Mouse (Mus musculus): ENCODE data around the gene Clec2l.
A peak's percentile ranks its signal among the peaks of the same experiment; 100 is the strongest.
"Not testable (repeated sequence)": the region's sequence is repeated elsewhere in the genome, so short reads cannot be mapped to it uniquely, and the experiment has no call there.

The Clec2l gene

DNA sequence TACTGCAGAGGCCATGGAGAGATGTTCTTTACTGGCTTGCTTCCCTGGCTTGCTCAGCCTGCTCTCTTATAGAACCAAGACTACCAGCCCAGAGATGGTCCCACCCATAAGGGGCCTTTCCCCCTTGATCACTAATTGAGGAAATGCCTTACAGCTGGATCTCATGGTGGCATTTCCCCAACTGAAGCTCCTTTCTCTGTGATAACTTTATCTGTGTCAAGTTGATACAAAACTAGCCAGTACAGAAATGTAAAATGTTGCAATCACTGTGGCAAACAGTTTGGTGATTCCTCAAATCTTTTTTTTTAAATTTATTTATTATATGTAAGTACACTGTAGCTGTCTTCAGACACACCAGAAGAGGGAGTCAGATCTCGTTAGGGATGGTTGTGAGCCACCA lies 7.6 kb downstream of the Clec2l start:
- not testable (repeated sequence) for DNase-seq (ENCODE audit: low read depth, low spot score)

DNA sequence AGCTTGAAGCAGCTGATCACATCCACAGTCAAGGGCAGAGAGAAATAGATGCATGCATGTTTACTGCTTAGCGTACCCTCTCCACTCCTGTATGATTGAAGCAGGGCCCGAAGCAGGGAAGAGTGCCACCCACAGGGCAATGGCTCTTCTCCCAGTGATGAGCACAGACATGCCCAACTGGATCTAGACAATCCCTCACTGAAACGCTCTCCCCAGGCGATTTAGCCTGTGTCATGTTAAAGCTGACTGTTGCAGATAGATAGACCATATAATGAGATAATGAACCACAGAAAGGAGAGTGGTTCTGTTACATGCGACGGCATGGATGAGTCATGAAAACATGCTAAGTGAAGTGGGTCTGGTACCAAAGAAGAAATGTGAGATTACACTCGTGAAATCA lies 8.4 kb downstream of the Clec2l start:
- DNase-seq (ENCODE audit: low read depth, low spot score), result no peak

DNA sequence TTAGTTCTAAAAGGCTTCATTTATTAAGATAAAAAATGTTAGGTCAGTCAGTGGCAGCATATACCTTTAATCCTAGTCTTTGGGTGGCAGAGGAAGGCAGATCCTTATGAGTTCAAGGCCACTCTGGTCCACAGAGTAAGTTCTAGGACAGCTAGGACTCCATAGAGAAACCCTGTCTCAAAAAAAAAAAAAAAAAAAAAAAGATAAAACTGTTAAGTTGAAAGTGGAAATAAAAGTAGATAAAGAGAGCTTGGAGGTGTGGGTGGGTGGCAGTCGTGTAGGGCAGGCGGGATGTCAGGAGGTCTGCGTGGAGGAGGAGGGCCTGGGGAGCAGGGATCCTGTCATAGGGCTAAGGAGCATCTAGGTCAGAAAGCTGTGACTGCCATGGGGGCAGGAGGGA lies 9.1 kb downstream of the Clec2l start:
- no peak for DNase-seq (ENCODE audit: low read depth, low spot score)

DNA sequence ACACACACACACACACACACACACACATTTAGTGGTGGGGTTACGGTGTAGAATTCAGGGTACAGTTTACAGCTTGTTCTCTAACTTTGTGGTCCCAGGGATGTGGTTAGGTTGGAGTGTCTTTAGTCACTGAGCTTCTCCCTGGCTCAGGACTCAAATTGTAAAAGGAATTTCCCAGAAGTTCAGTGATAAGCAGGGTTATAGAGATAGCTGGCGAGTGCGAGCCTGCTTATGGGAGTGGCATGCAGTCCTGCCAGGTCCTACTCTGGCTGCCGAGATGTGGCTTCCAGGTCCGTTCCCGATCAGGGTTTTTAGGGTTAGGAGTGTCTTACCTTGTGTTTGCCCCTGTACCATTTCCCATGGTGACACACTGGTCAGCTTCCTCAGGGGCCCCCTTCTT lies 13.3 kb downstream of the Clec2l start:
- no peak for DNase-seq (ENCODE audit: low read depth, low spot score)

DNA sequence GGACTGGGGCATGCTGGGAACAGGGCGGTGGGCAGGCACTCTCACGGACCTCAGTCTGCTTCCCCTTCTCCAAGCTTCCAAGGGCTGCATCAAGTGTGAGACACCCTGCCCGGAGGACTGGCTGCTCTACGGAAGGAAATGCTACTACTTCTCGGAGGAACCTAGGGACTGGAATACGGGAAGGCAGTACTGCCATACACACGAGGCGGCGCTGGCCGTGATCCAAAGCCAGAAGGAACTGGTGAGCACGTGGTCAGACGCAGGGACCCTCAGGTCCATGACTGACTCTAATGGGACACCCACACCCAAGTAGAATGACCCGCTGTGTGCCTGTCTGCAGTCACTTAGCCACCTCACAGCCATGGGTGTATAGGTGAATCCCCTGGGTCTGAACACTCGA lies 13.9 kb downstream of the Clec2l start:
- DNase-seq (ENCODE audit: low read depth, low spot score), result no peak

DNA sequence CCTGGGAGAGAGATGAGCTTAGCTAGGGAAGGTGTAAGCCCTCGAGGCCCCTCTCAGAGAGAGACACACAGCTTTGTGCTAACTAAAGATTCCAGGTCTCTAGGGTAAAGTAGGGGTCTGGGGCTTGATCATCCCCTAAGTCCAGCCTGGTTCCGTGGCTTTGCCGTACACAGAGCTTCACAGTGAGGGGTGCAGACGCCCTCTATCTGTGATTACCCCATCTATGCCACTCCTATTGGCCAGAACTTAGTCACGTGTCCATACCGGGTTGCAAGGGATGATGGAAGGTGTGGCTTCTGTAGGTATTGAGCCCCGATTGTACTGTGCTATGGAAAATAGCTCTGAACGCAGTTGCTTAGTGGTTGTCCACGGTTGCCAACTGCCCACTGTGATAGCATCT lies 14.8 kb downstream of the Clec2l start:
- no peak for DNase-seq (ENCODE audit: low read depth, low spot score)

DNA sequence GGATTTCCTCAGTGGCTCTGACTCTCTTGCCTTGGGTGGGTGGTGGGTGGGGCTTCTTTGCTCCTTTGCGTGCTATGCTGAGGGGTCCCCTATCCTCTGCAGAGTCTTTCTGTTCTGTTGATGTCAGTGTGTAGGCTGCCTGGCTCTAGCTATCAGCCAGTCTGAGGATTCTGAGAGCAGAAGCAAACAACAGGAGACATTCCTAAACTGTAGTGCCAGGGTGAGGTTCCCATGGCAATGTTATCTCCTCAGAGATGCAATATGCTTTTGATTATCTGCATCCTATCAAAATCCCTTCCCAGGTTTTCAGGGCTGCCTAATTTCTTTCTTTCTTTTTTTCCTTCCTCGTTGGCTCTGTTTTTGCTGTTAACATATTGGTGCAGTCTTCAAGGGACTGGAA lies 19.7 kb downstream of the Clec2l start:
- no peak for DNase-seq (ENCODE audit: low read depth, low spot score)

DNA sequence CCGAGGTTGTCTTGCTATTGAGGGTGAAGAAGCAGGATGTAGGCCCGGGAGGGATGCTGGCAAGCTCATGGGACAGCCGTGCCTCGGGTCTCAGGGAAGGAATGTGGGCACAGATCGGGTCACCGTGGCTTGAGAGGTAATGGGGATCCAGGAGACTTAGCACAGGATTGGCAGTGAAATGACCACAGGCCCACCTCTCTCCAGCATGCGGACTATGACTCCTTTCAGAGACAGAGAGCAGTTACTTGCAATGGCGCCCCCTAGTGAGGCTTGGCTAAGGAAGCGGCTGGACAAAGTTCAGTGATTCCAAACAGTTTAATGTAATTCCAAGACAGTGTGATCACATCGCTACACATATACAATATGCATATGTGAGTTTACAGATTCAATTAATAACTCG lies 24.3 kb downstream of the Clec2l start:
- DNase-seq (ENCODE audit: low read depth, low spot score), result no peak

DNA sequence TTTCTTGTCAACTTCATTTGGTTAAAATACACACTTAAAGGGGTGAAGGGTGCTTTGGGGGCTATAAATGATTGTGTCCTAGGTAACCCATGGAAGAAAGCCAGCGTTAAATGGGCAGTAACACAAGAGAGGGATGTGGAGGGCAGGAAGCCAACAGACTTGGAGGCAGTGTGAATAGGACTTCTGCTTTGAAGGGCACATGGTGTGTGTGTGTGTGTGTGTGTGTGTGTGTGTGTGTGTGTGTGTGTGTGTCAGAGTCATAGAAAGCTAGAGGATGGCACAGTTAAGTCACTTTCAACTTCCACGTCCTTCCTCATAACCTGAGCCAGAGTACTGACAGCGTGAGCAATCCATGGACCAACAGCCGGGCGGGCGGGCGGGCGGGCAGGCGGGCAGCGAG lies 26.0 kb downstream of the Clec2l start:
- DNase-seq (ENCODE audit: low read depth, low spot score), result no peak

DNA sequence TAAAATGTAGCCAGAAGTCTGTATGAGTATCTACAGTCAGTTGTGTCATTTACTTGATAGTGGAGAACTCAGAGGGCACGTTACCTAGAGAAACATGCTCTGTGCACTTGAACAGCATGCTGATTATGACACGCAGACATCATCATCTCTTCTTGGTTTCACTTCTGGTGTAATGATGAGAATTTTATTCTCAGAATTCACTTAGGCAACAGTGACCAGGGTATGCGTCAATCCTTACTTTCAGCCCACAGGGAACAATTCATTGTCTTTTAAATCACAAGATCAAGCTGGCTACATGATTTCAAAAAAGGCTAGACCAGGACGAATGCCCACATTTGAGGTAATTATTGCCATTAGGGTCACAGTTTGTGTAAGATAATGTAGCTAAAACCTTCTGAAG lies 27.7 kb downstream of the Clec2l start:
- no peak for DNase-seq (ENCODE audit: low read depth, low spot score)

DNA sequence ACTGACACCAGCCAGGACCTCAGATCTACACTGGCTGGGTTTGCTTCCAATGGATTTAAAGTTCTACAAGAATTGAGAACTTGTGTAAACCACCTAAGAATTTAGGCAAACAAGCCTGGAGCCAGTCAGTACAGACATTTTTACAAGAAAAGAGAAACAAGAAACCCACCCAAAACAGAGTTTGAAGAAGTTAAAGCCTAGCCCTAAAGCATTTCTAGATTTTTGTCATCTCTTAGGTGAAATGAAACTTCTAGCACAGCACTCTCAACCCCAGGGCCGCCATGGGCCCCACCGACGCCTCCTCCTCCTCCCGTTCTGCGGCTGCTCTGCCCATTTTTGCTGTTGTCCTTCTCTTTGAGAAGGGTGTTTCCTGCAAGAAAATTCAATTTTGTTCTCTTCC lies 28.2 kb downstream of the Clec2l start:
- DNase-seq (ENCODE audit: low read depth, low spot score), result no peak

DNA sequence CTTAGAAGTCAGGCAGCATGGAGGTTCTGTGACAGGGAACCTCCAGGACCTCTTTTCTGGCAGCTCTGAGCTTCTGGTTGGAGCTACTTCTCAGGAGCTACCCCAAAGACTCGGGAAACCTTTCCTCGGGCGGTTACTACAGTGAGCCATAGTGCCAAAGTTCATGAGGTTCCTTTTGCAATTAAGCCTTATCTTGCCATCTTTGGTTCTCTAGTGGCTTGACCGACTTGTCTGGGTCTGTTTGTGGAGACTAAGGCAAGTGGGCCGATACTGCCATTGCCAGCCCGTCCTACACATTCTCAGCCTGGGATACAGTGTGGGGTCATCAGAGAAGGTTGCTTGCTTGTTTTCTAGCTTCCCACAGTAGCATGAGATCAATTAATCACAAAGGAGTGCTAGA lies 29.7 kb downstream of the Clec2l start:
- DNase-seq (ENCODE audit: low read depth, low spot score), result no peak

DNA sequence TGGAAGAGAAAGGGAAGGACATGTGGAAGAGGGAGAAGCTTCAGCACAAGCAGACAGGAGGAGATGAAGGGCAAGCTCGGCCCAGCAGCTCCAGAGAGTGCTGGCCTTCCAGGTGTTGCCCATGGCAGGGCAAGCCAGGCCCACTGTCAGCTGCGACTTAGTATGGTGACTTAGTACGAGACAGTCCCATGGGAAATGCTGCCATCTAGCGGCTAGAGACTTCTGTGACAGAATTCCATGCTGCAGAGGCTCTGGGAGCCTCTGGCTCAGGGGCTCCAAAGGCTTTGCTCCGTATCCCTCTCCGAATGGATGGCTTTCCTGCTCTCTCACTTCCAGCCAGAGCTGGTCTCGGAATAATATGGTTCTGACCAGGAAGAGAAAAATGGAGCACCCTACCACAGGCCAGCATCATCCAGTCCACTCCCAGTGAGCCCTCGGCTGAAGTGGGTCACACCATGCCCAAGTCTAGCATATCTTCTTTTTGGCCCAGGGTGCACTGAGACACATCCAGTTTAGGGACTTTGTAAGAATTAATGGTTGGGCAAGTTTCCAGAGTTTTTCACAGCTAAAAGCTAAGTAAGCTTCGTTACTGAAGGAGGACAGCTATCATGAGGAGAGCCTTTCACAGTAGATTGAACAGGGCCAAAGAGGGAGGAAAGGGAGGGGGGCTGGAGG lies 32.6 kb downstream of the Clec2l start:
- DNase-seq (ENCODE audit: low read depth, low spot score), result peak; percentile 76

DNA sequence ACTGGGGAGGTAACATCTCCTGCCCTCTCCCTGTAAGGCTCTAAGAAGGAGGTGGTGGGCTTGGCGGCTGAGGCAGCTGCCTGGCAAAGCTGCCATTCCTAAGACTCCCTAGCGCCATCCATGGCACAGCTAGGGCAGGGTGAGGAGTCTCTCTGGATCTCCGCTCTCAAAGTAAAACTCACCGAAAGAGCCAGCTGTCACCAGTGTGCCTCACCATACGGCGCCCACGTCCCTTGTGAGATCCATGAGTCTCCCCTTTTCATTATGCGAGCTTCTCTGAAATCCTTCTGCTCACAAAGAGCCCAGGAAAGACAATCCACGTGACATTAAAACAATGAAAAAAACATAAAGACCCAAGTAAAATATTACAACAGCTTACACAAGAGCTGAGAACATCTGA lies 33.7 kb downstream of the Clec2l start:
- DNase-seq (ENCODE audit: low read depth, low spot score), result no peak

DNA sequence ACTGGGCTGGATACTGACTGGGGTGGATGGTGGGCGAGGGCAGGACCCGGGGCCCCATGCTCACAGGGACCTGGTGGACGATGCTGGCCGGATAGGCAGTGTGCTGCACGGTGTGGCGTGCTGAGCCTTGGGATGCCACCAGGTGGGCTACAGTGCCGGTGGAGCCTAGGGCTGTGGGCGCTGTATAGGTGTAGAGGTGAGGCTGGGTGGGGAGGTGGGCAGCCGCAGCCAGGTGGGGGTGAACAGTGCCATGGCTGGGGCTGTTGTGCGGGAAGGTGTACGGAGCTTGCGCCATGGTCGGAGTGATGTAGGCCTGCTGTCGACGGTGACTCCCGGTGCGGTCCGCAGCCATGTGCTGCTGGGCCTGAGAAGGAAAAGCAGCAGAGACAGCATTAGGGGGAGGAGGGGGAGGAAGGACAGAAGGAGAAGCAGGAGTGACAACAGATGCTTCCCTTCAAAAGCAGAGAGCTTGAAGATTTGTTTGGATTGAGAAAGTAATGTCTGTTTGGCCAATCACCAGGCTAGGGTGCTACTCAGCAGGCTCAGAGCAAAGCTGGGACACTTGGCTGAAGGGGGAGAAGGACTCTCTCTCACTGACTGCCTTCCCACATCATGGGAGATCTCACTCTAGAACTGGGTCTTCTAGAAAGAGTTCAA lies 35.5 kb downstream of the Clec2l start:
- no peak for DNase-seq (ENCODE audit: low read depth, low spot score)

DNA sequence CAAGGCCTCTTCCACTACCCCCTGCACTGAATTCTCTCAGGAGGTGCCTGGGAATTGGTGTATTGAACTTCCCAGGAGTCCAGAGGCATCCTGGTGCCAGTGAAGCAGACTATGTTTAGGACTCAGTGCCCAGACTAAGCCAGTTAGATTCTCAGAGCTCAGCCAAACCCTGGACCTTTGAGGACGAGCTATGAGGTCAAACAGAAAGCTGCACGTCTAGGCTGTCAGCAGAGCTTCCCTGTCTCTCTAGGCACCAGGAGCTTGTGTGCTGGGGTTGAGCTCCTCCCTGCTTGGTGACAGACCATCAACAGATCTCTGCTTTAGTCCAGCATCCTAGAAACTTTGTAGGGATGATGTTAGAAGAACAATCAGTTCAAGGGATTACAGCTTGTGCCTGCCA lies 38.6 kb downstream of the Clec2l start:
- no peak for DNase-seq (ENCODE audit: low read depth, low spot score)

DNA sequence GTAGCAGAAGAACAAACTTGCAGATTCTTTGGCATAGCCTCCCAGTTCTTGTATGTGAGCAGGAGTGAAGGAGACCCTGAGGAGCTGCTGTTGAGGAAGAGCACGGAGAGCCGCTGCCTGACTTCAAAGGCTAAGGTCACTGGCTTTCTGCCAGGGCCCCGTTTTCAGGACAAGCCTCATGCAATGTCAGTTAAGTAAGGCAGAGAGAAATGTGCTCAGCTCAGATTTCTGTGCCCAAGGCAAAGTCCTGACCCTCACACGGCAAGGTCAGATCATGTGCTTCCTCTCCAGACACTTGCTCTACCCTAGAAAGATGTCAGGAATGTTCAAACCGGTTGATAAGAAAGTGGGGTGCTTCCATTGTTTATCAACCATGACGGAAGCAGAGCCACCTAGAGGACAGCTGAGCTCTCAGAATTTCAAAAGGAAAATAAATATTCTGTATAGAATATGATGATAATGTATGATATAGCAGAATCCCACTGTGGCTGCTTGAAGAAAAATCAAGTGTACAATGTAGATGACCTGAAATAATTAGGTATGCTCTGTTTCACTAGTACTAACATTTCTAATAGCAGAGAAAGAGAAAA lies 40.0 kb downstream of the Clec2l start:
- no peak for DNase-seq (ENCODE audit: low read depth, low spot score)

DNA sequence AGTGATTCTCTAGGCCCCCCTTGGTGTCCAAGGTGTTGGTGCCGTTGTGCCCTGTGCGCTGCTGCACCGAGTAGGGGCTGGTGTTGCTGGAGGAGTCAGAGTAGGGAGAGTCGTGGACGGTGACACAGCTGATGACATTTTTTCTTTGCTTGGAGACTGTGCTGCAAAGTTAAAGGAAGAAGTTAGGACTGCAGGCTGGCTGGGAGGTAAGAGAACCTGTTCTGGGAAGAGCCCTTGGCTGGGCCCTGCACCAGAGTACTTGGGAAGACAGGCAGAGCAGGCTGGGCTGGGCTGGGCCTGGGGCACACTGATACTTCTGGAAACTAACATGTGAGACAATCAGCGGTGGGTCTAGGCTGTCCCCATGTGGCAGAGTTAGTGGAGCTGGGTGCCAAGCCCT lies 40.7 kb downstream of the Clec2l start:
- DNase-seq (ENCODE audit: low read depth, low spot score), result no peak

DNA sequence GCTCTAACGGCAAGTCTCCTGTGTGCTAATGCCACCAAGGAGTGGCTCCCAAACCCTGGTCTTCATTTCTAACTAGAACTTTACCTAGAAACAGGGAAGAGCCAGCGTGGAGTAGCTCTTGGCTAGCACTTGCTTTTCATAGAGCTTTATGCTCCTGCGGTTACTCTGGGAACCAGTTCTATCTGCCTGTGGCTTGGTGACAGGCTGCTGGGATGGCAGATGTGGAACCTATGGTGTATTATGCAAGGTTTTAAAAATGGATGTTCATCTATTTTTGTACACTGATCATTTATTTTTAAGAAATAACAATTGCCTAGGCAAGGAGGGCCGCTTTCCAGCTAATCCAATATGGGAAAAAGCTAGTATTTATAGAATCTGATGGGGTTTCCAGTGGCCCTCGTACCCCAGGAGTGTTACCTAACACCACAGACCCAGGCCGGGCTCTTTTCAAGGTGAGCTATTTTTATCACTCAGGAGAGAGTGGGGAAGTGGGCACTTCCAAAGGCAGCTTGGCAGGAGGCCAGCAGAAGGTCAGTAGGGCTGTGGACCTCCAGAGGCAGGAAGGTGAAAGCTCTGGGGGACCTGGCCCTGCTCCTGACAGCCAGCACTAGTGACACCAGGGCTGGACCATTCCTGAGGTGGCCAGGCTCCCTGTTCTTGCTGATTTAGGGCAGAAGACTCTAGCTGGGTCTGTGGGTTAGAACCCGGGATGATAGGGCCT lies 41.6 kb downstream of the Clec2l start:
- no peak for DNase-seq (ENCODE audit: low read depth, low spot score)

DNA sequence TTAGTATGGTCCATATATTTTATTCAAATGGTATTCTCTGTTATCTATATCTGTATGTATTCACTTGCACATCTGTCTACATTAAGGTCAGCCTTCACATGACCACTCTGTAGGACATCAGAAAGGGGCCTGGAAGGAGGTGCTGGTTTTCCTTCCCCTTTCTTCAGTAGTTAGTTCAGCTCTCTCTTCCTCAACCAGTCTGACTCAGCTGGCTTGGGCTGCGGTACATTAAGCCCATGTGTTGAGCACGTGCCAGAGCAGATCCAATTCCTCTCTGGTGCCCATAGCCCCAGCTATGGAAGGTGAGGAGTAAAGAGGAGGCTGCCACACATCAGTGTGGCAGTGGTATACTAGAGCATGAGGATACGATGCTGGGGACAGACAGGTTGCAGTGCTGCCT lies 47.6 kb downstream of the Clec2l start:
- no peak for DNase-seq (ENCODE audit: low read depth, low spot score)

DNA sequence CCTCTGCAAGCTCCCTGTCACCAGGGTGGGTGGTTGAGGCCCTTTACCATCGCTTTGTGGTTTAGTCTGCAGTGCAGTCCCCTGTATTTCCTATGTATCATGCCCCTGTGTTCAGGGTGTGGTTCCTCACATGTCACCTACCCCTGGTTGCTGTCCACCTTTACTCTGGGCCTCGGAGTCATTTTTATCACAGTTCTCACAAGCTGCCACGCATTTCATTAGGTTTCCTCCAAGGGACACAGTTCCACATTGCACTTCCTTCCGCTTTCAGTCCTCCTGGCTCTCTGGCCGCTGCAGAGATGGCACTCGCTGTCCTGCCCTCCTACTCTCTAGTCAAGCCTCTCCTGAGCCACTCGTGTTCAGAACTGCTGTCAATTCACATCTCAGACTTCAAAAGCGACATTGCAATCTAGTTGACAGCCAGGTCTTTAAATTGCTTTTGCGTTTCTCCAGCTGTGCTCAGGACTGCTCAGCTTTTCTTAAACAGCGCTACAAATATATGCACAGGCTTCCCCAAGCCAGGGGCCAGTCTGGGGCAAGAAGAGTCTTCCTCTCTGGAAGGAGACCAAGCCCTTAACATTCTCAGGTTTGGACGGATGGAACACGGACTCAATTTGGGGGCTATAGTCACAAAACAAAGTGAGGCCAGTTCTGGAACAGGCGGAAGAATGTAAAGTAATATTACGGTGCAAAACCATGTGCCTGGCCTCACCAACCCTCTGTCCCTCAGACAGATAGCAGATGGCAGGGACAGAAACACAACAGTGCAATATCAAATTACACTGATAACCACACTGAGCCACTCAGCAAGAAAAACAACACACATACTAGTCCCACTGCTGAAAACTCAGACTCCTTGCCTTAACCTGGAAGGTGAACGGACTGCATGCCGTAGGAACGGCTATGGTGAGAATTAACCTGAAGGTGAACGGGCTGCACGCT lies 51.4 kb downstream of the Clec2l start:
- DNase-seq (ENCODE audit: low read depth, low spot score), result no peak

DNA sequence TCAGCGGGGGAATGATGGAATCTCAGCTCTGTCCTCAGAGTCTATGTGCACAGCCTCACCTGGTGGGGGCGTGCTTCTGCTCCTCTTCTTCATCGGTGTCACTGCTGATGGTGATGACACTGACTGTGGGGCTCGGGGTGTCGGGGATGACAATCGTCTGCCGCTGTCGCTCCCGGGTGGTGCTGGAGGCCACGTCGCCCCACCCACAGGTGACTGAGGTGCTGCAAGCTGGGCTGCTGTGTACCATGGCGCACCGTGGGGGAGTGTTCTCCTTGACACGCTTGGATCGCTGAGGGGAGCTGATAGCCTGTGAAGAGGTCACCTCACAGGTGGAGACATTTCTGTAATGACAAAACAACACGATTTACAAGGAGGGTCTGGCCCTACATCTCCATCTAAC lies 53.0 kb downstream of the Clec2l start:
- no peak for DNase-seq (ENCODE audit: low read depth, low spot score)
